Mouse (Mus musculus) kidney, postnatal 0 days (tissue): Measurements from ENCODE around the gene Umad1. TPM values are rescaled to one million over a fixed set of nuclear protein-coding genes. Genes with fewer than 3 reads are reported as not detected.
A peak's percentile ranks its signal among the peaks of the same experiment; 100 is the strongest.

Experiments used
- ATAC-seq: fragments of 200-750 bp; cut with Nextera tagmentation; replicated peaks from 2 replicates; pipeline ENCODE4 v1.8.0; 2017; ENCODE audit warnings: low read depth, moderate number of reproducible peaks, moderate TSS enrichment, moderate library complexity; ENCODE audit not compliant: low FRiP score
- DNase-seq: peaks from one replicate; pipeline ENCODE4 v3.0.0-alpha.2; 2016; ENCODE audit warnings: low spot score
- H3K27ac ChIP-seq: fragments of 300-500 bp; sonication (generic); 2 replicates; pipeline ENCODE4 v1.5.1; 2014; ENCODE audit warnings: mild to moderate bottlenecking
- H3K27me3 ChIP-seq: fragments of 300-500 bp; sonication (generic); 2 replicates; pipeline ENCODE4 v1.6.1; 2014; ENCODE audit warnings: low read length, mixed read lengths; ENCODE audit not compliant: insufficient read depth
- H3K36me3 ChIP-seq: fragments of 300-500 bp; sonication (generic); 2 replicates; pipeline ENCODE4 v1.6.1; 2014; ENCODE audit warnings: low read length, mixed read lengths; ENCODE audit not compliant: insufficient read depth
- H3K4me1 ChIP-seq: fragments of 300-500 bp; sonication (generic); replicated peaks from 2 replicates; pipeline ENCODE4 v1.6.1; 2014; ENCODE audit warnings: antibody characterized with exemption, low read length, mixed read lengths; ENCODE audit not compliant: insufficient read depth
- H3K4me2 ChIP-seq: fragments of 300-500 bp; sonication (generic); 2 replicates; pipeline ENCODE4 v1.6.1; 2014; ENCODE audit warnings: mild to moderate bottlenecking, low read length, moderate library complexity, mixed read lengths
- H3K4me3 ChIP-seq: fragments of 300-500 bp; sonication (generic); replicated peaks from 2 replicates; pipeline ENCODE4 v1.5.1; 2014; ENCODE audit warnings: low read depth, low read length
- H3K9ac ChIP-seq: fragments of 300-500 bp; sonication (generic); 2 replicates; pipeline ENCODE4 v1.6.1; 2014; ENCODE audit warnings: low read depth, low read length
- H3K9me3 ChIP-seq: fragments of 300-500 bp; sonication (generic); replicated peaks from 2 replicates; pipeline ENCODE4 v1.6.1; 2016; ENCODE audit warnings: low read length, inconsistent platforms, mixed read lengths
- CTCF ChIP-seq: IDR thresholded peaks from 2 replicates; pipeline ENCODE4 v1.5.1; 2016; ENCODE audit warnings: antibody characterized with exemption, low read depth, mild to moderate bottlenecking, moderate library complexity
- WGBS: fragments of 180-500 bp; shearing (Covaris S2); extraction: QIAGEN DNeasy Blood & Tissue Kit; methylation state at CpG from one replicate; pipeline ENCODE4 v1.1.7; 2014; 5-methylcytosine and 5-hydroxymethylcytosine counted together
- polyA plus RNA-seq: library from polyadenylated mRNA; unstranded; fragments of >200 nt; fragmentation: Nextera tagmentation; extraction: Ambion mirVana; gene quantifications from 2 replicates; pipeline ENCODE4 v1.2.1, GENCODE M21; 2015

Umad1 gene
- 28.4 and 31.8 TPM in 2 replicates for polyA plus RNA-seq

GRCm38 (mm10) chr6:8259004-8259666 lies at the start of gene Umad1, which contains the start of the genes Rpa3 and Gm45062:
TSS of gene Umad1 (plus strand) at chr6:8259288.
TSS of gene Rpa3 (minus strand) at chr6:8259173.
TSS of gene Gm45062 (plus strand) at chr6:8259450.
- peak within 1 kb of the TSS; percentile 59 for H3K4me3 ChIP-seq
- no peaks in the 10 kb centered on the region for H3K27me3 ChIP-seq
- H3K4me2 ChIP-seq = peak within 1 kb of the TSS; percentile 93
- TF ChIP-seq CTCF = 0 out of 2 replicates have a peak, but pooled peaks have one; percentile 7
- H3K4me1 ChIP-seq = no peaks in the 10 kb centered on the region; the same call in 1 of the 2 replicates
- peak within 1 kb of the TSS; percentile 85 for H3K27ac ChIP-seq
- no peaks in the 10 kb centered on the region for H3K36me3 ChIP-seq
- under 1% methylated on average over 64 of the region's 64 CpGs for WGBS
- peak; percentile 99 for DNase-seq
- ATAC-seq = peak; percentile 100
- peak within 1 kb of the TSS; percentile 75 for H3K9ac ChIP-seq
- H3K9me3 ChIP-seq = no peaks in the 10 kb centered on the region

- no peak for DNase-seq
- Histone ChIP-seq H3K4me3 (peak overlapping the region; percentile 54), H3K4me2 (peak overlapping the region; percentile 56), H3K9ac (peak overlapping the region; percentile 69), H3K27me3 (no peaks in the 10 kb centered on the region), H3K9me3 (no peaks in the 10 kb centered on the region), H3K36me3 (peaks cover 4% of the 10 kb centered on the region; the same call in 1 of the 2 replicates), H3K4me1 (no peaks in the 10 kb centered on the region), H3K27ac (peak overlapping the region; percentile 84)
- TF ChIP-seq CTCF = no peak
- WGBS = 12% methylated on average over 10 of the region's 10 CpGs
- no peak for ATAC-seq
Measured at GRCm38 (mm10) chr6:8209866-8210186, 49.3 kb upstream of the Umad1 start.

DNA sequence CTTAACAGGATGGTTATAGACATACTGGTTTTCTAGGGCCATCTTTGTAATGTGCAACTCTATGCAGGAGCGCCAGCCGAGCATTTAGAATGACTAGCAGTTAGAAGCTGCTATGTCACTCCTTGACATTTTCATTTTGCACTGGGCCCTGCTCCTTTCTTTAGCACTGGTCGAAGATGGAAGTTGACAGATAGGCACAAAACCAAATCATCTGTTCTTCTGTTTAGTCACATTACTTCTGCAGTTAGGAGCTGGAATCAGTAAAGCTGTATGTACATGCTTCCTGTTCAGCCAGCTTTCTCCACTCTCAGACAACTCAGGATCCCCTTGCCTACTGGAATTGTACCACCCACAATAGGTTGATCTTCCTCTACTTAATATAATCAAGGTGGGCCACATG lies 48.4 kb upstream of the Umad1 start:
- Histone ChIP-seq H3K4me2 (no peak overlapping the region), H3K9me3 (no peaks in the 10 kb centered on the region), H3K4me1 (no peaks in the 10 kb centered on the region), H3K27me3 (no peaks in the 10 kb centered on the region), H3K36me3 (peaks cover 11% of the 10 kb centered on the region; the same call in 1 of the 2 replicates), H3K4me3 (no peak overlapping the region), H3K9ac (no peak overlapping the region), H3K27ac (no peak overlapping the region)
- ATAC-seq (no peak), DNase-seq (no peak)
- WGBS = 95% methylated on average over 3 of the region's 3 CpGs
- no peak for TF ChIP-seq CTCF

DNA sequence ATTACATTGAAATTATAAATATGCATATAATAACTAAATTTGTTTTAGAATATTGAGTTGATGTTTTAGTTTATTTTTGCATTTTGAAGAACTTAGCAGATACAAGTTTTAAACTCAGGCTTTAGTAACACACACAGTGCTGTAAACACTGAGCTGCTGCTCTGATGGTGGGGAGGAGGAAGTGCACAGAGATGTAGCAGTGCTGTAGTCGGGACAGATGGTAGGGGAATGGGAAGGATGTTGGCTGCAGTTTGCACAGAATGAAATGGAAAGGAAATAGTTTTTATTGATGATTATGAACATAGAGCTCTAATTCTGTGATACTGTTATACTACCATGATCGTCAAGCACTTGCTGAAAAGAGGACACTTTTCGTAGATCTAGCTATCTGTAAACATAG lies 32.1 kb upstream of the Umad1 start:
- no peak for DNase-seq
- Histone ChIP-seq H3K9me3 (no peaks in the 10 kb centered on the region), H3K27ac (no peak overlapping the region), H3K4me3 (no peak overlapping the region), H3K4me1 (no peaks in the 10 kb centered on the region), H3K27me3 (no peaks in the 10 kb centered on the region), H3K9ac (no peak overlapping the region), H3K4me2 (no peak overlapping the region), H3K36me3 (peaks cover 20% of the 10 kb centered on the region)
- 81% methylated on average over 3 of the region's 3 CpGs for WGBS
- no peak for ATAC-seq
- no peak for TF ChIP-seq CTCF

GRCm38 (mm10) chr6:8228596-8228995 lies 30.5 kb upstream of the Umad1 start:
- no peaks in the 10 kb centered on the region for H3K9me3 ChIP-seq

GRCm38 (mm10) chr6:8258316-8258715 lies 772 bp upstream of the Umad1 start:
- 6% methylated on average over 6 of the region's 6 CpGs for WGBS
- peak; percentile 18 for DNase-seq
- Histone ChIP-seq H3K36me3 (no peaks in the 10 kb centered on the region), H3K27ac (peak overlapping the region; percentile 85), H3K4me3 (peak overlapping the region; percentile 59), H3K4me2 (peak overlapping the region; percentile 80), H3K4me1 (no peaks in the 10 kb centered on the region; the same call in 1 of the 2 replicates), H3K27me3 (no peaks in the 10 kb centered on the region), H3K9ac (peak overlapping the region; percentile 75), H3K9me3 (no peaks in the 10 kb centered on the region)
- ATAC-seq = no peak
- no peak for TF ChIP-seq CTCF

More at GRCm38 (mm10) chr6:8228596-8228995, 30.5 kb upstream of the Umad1 start:
- Histone ChIP-seq H3K4me2 (no peak overlapping the region), H3K27ac (no peak overlapping the region), H3K4me1 (no peaks in the 10 kb centered on the region), H3K4me3 (no peak overlapping the region), H3K36me3 (peaks cover 30% of the 10 kb centered on the region), H3K9ac (no peak overlapping the region), H3K27me3 (no peaks in the 10 kb centered on the region)
- WGBS = 91% methylated on average over 3 of the region's 3 CpGs
- DNase-seq (no peak), ATAC-seq (no peak)
- no peak for TF ChIP-seq CTCF
